In the genomic region with DNA sequence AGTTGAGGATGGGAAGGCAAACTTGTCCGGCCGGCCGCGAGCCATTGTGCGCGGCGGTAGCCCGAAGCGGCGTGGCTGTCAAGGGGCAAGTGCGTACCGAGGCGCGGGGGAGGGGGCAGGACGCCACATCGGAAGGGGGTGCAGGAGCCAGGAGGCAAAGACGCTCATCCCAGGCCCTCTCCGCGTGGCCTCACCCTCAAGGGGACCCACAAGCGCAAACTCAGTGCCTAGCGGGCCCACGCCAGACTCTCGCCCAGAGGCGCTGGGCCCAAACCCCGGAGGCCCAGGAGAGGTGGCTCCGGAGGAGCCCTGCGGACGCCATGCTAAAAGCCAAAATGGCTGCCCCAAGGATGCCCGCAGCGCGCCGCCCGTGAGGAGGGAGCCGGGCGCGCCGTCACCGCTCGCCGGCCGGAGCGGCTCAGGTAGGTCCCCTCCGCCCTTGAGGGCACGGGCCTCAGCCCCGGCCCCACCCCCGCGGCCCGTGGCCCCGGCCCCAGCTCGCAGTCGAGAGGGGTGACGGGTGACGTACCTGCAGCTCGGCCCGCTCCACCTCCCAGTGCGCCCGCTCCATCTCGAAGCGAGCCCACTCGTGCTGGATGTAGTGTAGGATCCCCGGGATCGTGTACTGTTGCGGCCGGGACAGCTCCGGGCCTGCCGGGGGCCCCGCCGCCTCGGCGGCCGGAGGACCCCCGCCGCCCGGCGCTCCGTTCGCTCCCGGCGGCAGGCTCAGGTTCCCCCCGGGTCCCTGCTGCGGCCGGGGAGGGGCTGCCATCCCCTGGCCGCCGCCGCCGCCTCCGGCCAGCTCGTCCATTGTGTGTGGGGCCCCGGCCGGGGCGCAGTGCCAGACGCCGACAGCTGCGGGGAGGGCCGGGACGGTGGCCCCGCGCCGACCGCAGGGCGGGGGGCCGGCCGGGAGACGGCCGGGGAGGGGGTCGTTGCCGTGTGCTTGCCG, we compare ENCODE assay signal across 8 mouse cellular contexts. TPM values are rescaled to one million over a fixed set of nuclear protein-coding genes. Genes with fewer than 3 reads are reported as not detected.
DNase-seq lines count a peak whose midpoint lies in the region; ATAC-seq and TF ChIP-seq lines count a peak whose summit lies in the region.

A gene (plus strand): TSS at position 141 of the 952 bp plus-strand sequence.

- H3K27me3 ChIP-seq in hindbrain, embryonic 14.5 days (ENCODE audit: control insufficient read depth, insufficient read depth, low read length): no peaks in the 10 kb centered on the region

- intact Hi-C loops in left cerebral cortex, adult 2 months (cut with DNase I): loop anchor here (1.0 to 2.0 kb wide), 2 partner anchors 46 to 138 kb away; a partner anchor contains a TSS

- H3K36me3 ChIP-seq in hindbrain, embryonic 14.5 days (replicated peaks; ENCODE audit: control insufficient read depth, insufficient read depth): no peaks in the 10 kb centered on the region
- H3K36me3 ChIP-seq in macrophage (ENCODE audit: inconsistent target): no peaks in the 10 kb centered on the region

- H3K4me2 ChIP-seq in hindbrain, embryonic 14.5 days (replicated peaks): peak within 1 kb of the TSS; percentile 67

- DNase-seq in R1 (ENCODE audit: low read depth, low spot score): peak; percentile 78
- peak; percentile 85 to 88 for DNase-seq in cerebellum, postnatal 25 days
- peak; percentile 73 to 80 for DNase-seq in frontal cortex, postnatal 36 days (ENCODE audit: low spot score in 2 of 2)
- peak; percentile 62 for DNase-seq in hindbrain, embryonic 14.5 days (ENCODE audit: low spot score)
- DNase-seq in left cerebral cortex, adult 2 months (ENCODE audit: extremely low spot score in 1 of 2, low spot score in 2 of 2): peak; percentile 72 to 75
- DNase-seq in retina, postnatal 7 days (ENCODE audit: low read depth, low spot score): peak; percentile 43
- DNase-seq in urinary bladder, adult 18-20 months (ENCODE audit: low spot score in 2 of 2): peak; percentile 50 to 77

- peak within 1 kb of the TSS; percentile 100 for H3K4me3 ChIP-seq in hindbrain, embryonic 14.5 days (replicated peaks; ENCODE audit: low read length)
- peak within 1 kb of the TSS; percentile 97 for H3K4me3 ChIP-seq in left cerebral cortex, adult 2 months
- peak within 1 kb of the TSS; percentile 61 for H3K4me3 ChIP-seq in macrophage (ENCODE audit: inconsistent target)

- ATAC-seq in hindbrain, embryonic 14.5 days (ENCODE audit: low FRiP score): peak; percentile 80

- H3K9me3 ChIP-seq in hindbrain, embryonic 14.5 days (ENCODE audit: control insufficient read depth, low read length): no peaks in the 10 kb centered on the region

- WGBS in hindbrain, embryonic 14.5 days: under 1% methylated on average over 91 of the region's 108 CpGs
- under 1% methylated on average over 87 of the region's 108 CpGs for WGBS in macrophage (ENCODE audit: missing documents)

- peaks cover 73% of the 10 kb centered on the region for H3K79me2 ChIP-seq in macrophage (ENCODE audit: inconsistent target)

- peak within 1 kb of the TSS; percentile 99 for H3K9ac ChIP-seq in hindbrain, embryonic 14.5 days

- peaks cover 22% of the 10 kb centered on the region for H3K4me1 ChIP-seq in hindbrain, embryonic 14.5 days (replicated peaks; ENCODE audit: control insufficient read depth, insufficient read depth, low read length)

- H3K27ac ChIP-seq in hindbrain, embryonic 14.5 days: peak within 1 kb of the TSS; percentile 99
- H3K27ac ChIP-seq in left cerebral cortex, adult 2 months: peak within 1 kb of the TSS; percentile 100
- peak within 1 kb of the TSS; percentile 40; the same call in 1 of the 2 replicates for H3K27ac ChIP-seq in macrophage

- no peak for TF ChIP-seq CTCF in left cerebral cortex, adult 2 months (IDR thresholded peaks at IDR 0.05)

RNA-seq across cellular contexts. Expression of the gene that starts here (rescaled TPM):
- polyA plus RNA-seq in hindbrain, embryonic 14.5 days (2014; fragmentation: Nextera tagmentation; extraction: Ambion mirVana): 58.2 and 60.9 TPM in 2 replicates
- total RNA-seq in left cerebral cortex, adult 2 months (2021): 10 to 100 TPM; 53.3 to 57.9 TPM
- total RNA-seq in macrophage (2018; cell fraction: chromatin; rRNA removed): 10 to 100 TPM in 20 of 26 experiments, 1 to 10 TPM in 6; 4.2 to 31.5 (median 16.7) TPM
- 10 to 100 TPM; 18.1 to 27.0 (median 22.0) TPM for total RNA-seq in macrophage (2018; cell fraction: cytosol; rRNA removed)
- 10 to 100 TPM in 22 of 26 experiments, 1 to 10 TPM in 4; 4.9 to 23.3 (median 12.9) TPM for total RNA-seq in macrophage (2018; cell fraction: nucleus; rRNA removed)
- polyA plus RNA-seq in macrophage (2018): 12.6 to 33.2 TPM (median 21.4 TPM) in 3 replicates

Comparison
In these comparisons a context has a peak if more than half of its experiments do, and no peak if none do; other contexts are left out.
1. Peak in every context shown above with its lines: DNase-seq, ATAC-seq, H3K4me3 ChIP-seq and H3K27ac ChIP-seq.
2. H3K27ac ChIP-seq: peak in every context shown above with its lines; median percentile 100 in left cerebral cortex, adult 2 months; 99 in hindbrain, embryonic 14.5 days; 40 in macrophage.